Mouse (Mus musculus): ENCODE measurements around the gene Nsd1. TPM values are rescaled to one million over a fixed set of nuclear protein-coding genes. Genes with fewer than 3 reads are reported as not detected.

The Nsd1 gene
- polyA plus RNA-seq, 1 experiment from 2014 or later, result 49.6 TPM

GRCm38 (mm10) chr13:55362453-55363060 is 153.0 kb downstream of the Nsd1 start, which contains the start of gene Lman2:
Gene Lman2, minus strand, starts transcription at chr13:55362783.
- peak; percentile 99 for ATAC-seq (ENCODE audit: low FRiP score, low TSS enrichment)
- Histone ChIP-seq H3K9me3 (ENCODE audit: low read length) (no peaks in the 10 kb centered on the region), H3K4me3 (ENCODE audit: low read length) (peak within 1 kb of the TSS; percentile 84), H3K27ac (ENCODE audit: low read length) (peak within 1 kb of the TSS; percentile 98), H3K9ac (replicated peaks; ENCODE audit: low read length) (peak within 1 kb of the TSS; percentile 87), H3K36me3 (ENCODE audit: insufficient read depth, low read length) (peaks cover 18% of the 10 kb centered on the region; the same call in 1 of the 2 replicates), H3K4me1 (ENCODE audit: insufficient read depth, low read length) (peaks cover 17% of the 10 kb centered on the region), H3K27me3 (ENCODE audit: insufficient read depth, low read length) (no peaks in the 10 kb centered on the region), H3K4me2 (replicated peaks; ENCODE audit: low read depth, low read length) (peak within 1 kb of the TSS; percentile 76)
- under 1% methylated on average over 35 of the region's 35 CpGs for WGBS

Other genes starting within 250 kb of the Nsd1 start
- gene Hk3, start 188.4 kb upstream of the Nsd1 start, polyA plus RNA-seq (2015; fragmentation: Nextera tagmentation; extraction: Ambion mirVana), result 1.0 and 1.1 TPM in 2 replicates
- 24.9 and 27.4 TPM in 2 replicates for gene Uimc1, start 109.5 kb upstream of the Nsd1 start, polyA plus RNA-seq (2015; fragmentation: Nextera tagmentation; extraction: Ambion mirVana)
- gene Zfp346, start 104.5 kb upstream of the Nsd1 start, polyA plus RNA-seq (2015; fragmentation: Nextera tagmentation; extraction: Ambion mirVana), result 19.6 and 22.7 TPM in 2 replicates
- not detected in 2 replicates for gene Gm17617, start 76.2 kb upstream of the Nsd1 start, polyA plus RNA-seq (2015; fragmentation: Nextera tagmentation; extraction: Ambion mirVana)
- 21.8 and 23.0 TPM in 2 replicates for gene Fgfr4, start 57.1 kb upstream of the Nsd1 start, polyA plus RNA-seq (2015; fragmentation: Nextera tagmentation; extraction: Ambion mirVana)
- gene Prelid1, start 110.7 kb downstream of the Nsd1 start, polyA plus RNA-seq (2015; fragmentation: Nextera tagmentation; extraction: Ambion mirVana), result 511 and 518 TPM in 2 replicates
- 91.5 and 95.5 TPM in 2 replicates for gene Rab24, start 112.2 kb downstream of the Nsd1 start, polyA plus RNA-seq (2015; fragmentation: Nextera tagmentation; extraction: Ambion mirVana)
- 33.5 and 37.6 TPM in 2 replicates for gene Mxd3, start 120.0 kb downstream of the Nsd1 start, polyA plus RNA-seq (2015; fragmentation: Nextera tagmentation; extraction: Ambion mirVana)
- 127 and 131 TPM in 2 replicates for gene Lman2, start 153.0 kb downstream of the Nsd1 start, polyA plus RNA-seq (2015; fragmentation: Nextera tagmentation; extraction: Ambion mirVana)
- gene Rgs14, start 159.9 kb downstream of the Nsd1 start, polyA plus RNA-seq (2015; fragmentation: Nextera tagmentation; extraction: Ambion mirVana), result 1.1 and 1.3 TPM in 2 replicates
- 366 and 385 TPM in 2 replicates for gene Slc34a1, start 188.4 kb downstream of the Nsd1 start, polyA plus RNA-seq (2015; fragmentation: Nextera tagmentation; extraction: Ambion mirVana)
- gene Pfn3, start 205.4 kb downstream of the Nsd1 start, polyA plus RNA-seq (2015; fragmentation: Nextera tagmentation; extraction: Ambion mirVana), result 0.46 TPM in 1 of 2 replicates, not detected in the other
- 0.28 and 0.79 TPM in 2 replicates for gene F12, start 217.0 kb downstream of the Nsd1 start, polyA plus RNA-seq (2015; fragmentation: Nextera tagmentation; extraction: Ambion mirVana)
- 17.4 and 25.6 TPM in 2 replicates for gene Grk6, start 235.3 kb downstream of the Nsd1 start, polyA plus RNA-seq (2015; fragmentation: Nextera tagmentation; extraction: Ambion mirVana)